Mouse (Mus musculus) gastrocnemius, postnatal 4 days (tissue): ENCODE data around the gene Tpi1. TPM values are rescaled to one million over a fixed set of nuclear protein-coding genes. Genes with fewer than 3 reads are reported as not detected.
A peak's percentile ranks its signal among the peaks of the same experiment; 100 is the strongest.
"Not testable (repeated sequence)": the region's sequence is repeated elsewhere in the genome, so short reads cannot be mapped to it uniquely, and the experiment has no call there.

Experiments used
- DNase-seq, 2 experiments: peaks; one replicate each; pipeline ENCODE4 v3.0.0; 2021 to 2022; ENCODE audit warnings: low spot score in 2 of 2, mixed read lengths in 2 of 2
- total RNA-seq, 2 experiments: library from RNA; stranded (reverse); gene quantifications; 2 replicates each; pipeline ENCODE4 v1.2.3; 2021

The Tpi1 gene
- total RNA-seq, 2 experiments from 2014 or later: 2,059 to 2,144 TPM

DNA sequence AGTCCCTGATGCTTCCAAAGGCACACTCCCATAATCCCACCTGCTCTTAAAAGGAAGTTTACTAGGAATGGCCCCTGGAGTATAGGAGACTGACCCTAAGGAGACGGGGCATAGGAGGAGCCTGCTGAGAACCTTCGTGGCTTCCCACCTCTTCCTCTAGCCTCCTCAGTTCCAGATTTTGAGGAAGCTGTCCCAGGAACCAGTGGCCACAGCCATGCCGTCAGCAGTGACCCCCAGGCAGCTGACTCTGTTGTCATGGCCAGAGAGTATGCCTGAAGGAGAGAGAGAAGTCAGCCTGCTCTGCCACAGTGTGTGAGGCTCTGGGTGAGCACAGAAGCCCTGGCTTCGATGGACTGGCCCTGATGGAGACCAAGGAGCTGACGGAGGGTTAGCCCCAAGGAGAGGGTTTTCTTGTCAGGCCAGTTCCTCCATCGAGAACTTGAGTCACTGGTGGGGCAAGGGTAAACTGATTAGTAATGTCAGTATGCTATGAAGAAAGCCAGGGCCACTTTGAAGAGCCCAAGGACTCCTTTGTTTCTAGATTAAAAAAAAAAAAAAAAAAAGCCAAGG, 20.5 kb upstream of the Tpi1 start:
- DNase-seq: no peak

DNA sequence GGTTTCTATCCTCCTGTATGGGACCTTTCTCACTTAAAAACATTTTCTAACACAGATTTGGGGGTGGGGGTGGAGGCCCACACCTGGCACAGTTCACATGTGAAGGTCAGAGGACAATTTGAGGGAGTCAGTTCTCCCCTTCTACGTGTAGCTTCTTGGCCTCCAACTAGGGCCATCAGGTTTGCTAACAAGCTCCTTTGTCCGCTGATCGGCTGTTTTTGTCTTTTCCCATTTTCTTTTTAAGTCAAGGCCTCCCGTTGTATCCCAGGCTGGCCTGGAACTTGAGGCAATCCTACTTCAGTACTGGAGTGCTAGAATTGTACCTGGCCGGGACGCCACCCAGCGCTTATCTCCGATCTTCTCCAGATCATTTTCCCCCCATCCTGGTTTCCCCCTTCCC, 17.6 kb upstream of the Tpi1 start:
- no peak for DNase-seq

DNA sequence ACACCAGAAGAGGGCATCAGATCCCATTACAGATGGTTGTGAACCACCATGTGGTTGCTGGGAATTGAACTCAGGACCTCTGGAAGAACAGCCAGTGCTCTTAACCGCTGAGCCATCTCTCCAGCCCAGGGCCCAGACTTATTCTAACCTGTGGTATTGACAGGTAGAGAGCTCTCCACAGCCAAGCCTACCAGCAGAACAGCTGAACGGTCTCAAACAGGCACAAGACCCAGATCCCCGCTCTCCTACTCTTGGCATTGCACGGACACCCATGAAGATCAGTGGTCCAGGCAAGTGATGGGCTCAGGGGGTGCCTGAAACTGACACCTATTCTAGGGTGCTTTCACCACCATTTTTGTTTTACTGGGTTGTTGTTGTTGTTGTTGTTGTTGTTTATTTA, 17.1 kb upstream of the Tpi1 start:
- not testable (repeated sequence) for DNase-seq

DNA sequence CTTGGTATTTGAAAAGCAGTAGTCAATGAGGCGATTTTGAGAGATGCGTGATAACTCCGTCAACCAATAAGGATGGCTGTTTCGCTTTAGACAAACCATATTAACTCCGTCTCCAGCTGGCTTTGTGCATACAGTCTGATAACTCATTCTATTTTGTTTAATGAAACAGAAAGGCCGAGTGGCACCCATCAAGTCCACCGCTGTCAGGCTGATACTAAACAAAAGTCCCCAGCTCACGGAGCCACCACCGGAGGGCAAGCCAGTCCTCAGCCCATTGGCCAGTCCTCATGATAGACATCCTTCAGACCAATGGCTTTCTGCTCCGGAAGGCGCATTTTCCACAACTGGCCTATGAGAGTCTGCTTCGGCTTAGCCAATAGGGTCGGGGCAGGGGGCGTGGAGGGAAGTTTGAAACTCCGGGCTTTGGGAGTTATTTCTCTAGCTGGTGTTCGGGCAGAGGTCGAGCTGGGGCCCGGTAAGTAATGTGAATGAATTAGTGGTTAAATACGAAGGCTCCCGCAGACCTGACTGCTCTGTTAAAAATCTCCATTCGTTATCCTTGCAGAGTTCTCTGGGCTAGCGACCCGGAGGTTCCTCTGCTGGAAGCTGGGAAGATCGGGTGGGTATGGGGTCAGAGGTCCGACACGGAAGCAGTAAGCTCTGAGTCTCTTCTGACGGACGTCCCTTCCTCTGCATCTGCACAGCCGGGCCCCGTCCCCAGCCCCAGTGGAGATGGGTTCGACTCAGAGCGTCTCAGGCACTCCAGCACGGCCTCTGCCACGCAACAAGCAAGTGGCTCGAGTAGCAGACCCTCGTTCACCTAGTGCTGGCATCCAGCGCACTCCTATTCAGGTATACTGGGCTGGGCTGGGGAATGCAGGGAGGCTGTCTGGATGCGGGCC, 16.0 kb upstream of the Tpi1 start:
- DNase-seq: peak; percentile 70 to 90

DNA sequence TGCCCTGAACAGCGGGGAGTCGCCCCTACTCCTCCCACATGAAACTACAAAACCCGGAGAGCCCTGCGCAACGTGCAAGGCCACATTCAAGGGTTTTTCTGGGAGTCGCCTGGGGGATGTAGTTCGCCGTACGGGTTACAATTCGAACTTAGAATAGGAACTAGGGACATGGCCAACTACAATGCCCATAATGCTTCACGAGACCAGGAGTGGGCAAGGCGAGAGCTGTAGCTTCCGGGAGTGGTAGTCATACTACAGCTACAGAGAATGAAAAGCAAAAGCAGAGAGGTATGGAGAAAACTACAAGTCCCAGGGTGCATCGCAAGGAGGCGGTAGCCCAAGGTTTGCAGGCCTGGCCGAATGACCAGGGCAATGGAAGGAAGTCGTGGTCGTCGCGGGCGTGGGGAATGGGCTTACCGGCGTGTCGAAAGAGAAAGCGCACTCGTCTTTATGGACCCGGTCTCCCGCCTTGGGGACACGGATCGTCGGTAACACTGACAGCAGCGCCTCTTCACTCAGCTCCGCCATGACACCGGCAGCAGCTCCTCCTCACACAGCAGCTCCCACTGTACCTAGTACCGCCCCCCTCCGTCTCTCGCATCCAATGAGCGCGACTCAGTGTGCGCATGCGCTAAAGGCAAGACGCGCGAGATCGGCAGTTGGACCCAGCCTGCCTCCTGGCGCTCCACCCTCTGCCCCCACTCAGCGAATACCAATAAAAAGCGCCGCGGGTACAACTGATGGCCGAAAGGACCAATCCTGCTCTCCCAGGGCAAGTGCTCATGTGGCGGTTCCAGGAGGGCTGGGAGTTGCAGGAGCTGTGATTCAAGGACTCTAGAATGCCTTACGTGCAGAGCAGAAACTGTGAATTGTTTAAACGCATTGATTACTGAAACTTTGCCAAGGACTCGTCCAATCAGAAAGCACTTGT, 15.0 kb upstream of the Tpi1 start, which contains the start of the genes Usp5 and Cdca3:
TSS of gene Usp5 (minus strand) at position 617 of the 931 bp plus-strand sequence.
TSS of gene Cdca3 (plus strand) at position 680 of the 931 bp plus-strand sequence.
- DNase-seq: peak; percentile 91 to 98

DNA sequence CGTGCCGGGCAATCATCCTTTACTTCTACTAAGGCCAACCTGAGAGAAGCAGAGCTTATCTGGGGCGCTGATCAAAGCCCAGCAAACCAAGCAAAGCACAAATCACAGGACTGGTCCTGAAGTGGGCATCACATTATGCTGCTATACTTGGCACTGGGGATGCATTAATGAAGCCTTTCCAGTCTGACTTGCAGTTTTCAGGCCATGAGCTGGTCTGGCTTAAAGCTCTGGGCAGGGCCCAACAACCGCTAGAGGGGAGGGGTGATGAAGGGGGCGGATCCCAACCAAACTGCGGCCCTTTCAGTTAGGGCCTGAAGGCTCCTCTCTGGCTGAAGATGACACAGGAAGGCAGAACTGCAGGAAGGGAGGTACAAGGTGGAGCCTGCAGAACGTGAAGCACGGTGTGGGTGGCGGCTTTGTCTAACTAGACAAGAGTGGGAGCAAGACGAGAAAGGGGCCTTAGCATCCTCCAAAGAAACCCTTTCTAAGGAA, 14.1 kb upstream of the Tpi1 start:
- DNase-seq: no peak

DNA sequence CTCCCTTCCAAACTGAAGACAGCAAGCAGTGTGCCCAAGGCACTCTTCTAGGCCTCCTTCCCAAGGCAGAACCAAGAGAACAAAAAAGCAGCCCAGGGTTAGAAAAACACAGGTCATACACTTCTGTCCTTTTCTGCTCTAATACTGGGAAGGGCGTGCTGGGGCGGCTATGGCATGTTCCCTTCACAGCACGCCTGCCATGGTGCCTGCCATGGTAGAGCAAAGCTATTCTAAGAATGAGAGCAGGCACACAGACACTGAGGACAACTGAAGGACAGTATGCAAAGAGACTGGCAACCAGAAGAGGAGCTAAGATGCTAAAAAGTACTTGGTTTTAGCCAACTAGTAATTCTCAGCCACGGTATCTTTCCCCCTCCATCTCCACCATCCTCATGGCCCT, 8.0 kb upstream of the Tpi1 start:
- no peak for DNase-seq

DNA sequence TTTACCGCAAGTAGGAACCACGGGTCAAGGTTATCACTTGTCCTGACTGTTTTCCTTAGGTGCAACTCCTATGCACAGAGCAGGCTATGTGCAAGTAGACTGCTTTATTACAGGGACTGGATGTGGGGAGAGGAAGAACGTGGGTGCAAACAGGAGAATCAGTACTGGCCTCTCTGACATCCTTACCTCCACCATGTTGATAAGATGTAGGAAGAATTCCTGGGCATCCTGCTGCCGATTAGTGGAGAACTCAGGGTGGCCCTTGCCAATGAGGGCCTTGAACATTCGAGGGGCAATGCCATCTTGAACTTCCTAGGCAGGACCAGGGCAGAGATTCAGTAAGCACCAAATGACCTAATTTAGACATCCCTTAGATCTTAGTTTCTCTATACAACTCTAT, 6.8 kb upstream of the Tpi1 start:
- no peak for DNase-seq

DNA sequence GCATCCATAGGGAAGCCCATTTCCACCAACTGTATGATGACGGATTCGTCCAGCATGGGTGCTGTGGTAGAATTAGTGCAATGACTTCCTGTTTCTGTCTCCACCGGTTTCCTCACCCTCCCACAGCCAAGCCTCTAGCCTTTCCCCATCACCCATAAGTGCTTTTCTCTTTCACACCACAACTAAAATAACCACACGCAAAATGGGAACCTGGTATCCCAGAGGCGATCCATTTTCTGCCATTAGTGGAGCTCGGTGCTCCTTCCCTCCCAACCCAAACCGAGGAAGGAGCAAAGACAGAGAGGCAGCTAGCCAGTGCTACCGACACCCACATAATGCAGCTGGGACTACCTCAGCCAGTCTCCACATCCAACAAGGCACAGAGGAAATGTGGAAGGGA, 3.9 kb upstream of the Tpi1 start:
- no peak for DNase-seq

DNA sequence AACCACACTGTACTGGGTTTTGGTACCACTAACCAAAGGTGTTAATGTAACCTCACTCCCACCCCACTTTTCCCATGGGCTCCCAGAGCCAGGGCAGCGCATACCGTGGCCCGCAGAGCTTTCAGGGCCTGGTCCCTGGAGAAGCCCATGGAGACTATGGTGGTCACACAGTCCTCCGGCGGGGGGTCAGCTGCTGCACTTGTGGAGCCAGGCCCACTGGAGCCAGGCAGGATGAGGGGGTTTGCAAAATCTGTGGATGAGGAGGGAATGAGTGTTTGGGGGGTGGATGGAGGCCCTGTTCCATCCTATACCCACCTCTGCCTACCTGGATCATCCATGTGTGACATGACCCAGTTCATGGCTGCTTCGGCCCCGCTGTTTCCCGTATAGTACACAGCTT, 3.5 kb upstream of the Tpi1 start:
- DNase-seq: no peak

DNA sequence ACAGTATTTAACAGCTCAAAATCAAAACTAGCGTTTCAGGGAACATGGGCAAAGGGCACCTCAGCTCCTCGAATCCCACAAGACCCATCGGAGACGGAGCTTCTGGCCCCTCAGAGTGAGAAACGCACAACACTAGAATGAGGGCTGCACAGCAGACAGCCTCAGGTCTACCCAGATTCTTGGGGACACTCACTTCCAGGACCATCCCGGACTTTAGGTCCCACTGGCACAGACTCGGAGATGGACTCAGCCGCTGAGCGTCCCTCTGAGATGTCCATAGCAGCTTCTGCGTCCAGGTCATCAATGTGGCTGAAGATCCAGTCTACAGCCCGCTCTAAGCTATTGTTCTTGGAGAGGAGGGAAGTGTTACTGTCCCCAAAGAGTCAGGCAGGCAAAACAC, 3.0 kb upstream of the Tpi1 start:
- no peak for DNase-seq

DNA sequence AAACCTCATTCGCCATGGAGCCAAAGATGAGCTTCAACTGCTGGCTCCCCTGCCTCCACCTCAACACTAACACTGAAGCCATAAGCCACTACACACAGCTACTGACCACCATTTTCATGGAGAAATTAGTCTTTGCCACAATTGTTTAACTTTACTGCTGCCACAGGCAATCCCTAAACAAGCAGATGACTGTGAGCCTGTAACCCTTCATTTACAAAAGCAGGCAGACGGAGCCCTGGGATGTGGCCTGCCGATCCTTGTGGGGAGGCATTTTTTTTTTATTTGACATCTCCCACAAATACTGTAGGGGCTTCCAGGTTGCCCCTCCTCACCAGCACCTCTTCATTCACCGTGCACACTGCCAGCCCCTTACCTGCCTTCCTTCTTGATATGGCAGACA, 2.5 kb upstream of the Tpi1 start:
- DNase-seq: no peak

DNA sequence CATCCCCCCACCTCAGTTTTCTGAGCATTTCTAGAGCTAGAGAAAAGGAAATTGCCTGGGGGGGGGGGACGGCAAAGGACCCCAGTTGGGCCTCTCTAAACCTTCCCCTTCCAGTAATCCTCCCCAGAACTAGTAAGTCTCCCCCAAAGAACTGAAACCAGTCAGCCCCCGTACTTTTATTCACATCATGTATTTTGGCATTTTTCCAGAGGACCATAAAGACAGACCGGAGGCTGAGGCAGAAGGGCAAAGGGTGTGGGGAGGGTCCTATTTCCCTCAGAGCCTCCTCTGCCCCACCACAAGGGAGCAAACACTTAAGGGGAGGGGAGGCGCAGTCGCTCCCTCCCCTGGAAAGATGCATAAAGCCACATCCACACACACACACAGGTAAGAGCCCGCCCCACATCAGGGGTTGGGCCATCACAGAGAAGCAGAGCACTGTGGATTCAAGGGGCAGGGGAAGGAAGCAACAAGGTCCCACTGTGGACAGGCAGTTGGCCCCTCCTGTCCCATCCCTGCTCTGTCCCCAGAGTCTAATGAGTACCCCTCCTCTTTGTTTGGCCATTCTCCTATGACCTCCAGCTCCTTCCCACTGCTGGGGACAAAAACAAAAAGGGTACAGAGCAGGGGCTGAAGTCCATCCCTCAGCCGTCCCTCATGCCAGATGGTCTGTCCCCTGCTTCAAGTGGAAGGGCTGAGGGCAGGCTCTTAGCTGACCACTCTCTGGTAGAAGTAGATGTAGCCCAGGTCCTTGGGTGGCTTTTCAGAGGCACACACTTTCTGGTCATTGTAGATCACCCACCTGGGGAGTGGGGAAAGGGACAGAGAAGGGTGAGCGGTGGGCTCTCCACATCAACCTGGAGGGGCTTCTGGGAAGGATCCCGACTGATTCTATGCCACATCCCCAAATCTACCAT, 1.0 kb upstream of the Tpi1 start:
- no peak for DNase-seq

DNA sequence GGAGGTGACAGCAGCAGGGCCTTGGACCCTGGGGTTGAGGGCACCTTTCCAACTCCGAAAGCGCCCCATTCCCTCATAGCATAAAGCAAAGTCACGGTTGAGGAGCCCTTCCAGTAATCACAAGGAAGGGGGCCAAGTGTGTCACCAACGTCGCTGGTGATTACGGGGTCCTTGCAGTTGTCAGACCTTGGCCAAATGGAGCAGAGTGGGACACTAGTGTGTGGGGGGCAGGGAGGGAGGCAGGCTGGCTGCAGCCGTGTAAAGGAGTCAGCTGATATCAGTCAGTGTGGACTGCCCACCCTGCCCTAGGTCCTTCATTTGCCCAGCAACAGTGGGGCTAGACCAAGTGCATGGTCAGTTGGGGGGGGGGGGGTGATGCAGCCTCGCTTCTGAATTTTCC, 352 bp upstream of the Tpi1 start:
- no peak for DNase-seq

DNA sequence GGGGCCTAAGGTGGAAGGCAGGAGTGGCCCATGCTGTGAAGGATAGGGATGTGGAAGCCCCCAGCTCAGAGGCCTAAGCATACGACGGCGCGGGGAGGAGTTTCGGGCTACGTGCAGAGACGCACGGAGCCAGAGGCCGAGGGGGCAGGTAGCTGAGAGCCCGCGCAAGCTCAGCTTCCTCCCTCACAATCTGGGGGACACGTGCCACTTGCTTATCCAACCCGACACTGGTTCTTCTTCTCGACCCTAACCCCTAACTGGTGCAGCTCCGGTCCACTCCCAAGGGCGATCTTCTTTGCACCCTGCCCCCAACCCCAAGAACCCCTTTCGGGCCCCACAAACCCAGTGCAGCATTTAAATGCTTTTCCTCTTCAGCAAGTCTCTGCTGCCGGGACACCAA, 600 bp downstream of the Tpi1 start:
- DNase-seq: peak in 1 of 2 experiments; percentile 66

DNA sequence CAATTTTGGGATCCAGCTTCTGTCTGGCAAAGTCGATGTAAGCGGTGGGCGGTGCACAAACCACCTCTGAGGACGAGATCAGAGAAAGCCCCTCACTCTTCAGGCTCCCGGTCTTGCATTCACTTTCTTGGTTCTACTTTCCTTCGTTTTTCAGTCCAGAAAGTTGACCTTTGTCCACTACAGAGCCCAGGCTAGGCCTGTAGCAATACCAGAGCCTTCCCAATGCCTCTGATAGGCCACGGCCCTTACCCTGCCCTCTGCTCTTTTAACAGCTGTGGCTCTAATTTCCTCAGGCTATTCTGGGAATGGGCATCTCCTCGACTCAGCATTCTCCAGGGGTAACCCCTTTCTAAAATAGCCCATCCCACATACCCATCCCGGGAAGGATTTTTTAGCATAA, 1.2 kb downstream of the Tpi1 start:
- no peak for DNase-seq

DNA sequence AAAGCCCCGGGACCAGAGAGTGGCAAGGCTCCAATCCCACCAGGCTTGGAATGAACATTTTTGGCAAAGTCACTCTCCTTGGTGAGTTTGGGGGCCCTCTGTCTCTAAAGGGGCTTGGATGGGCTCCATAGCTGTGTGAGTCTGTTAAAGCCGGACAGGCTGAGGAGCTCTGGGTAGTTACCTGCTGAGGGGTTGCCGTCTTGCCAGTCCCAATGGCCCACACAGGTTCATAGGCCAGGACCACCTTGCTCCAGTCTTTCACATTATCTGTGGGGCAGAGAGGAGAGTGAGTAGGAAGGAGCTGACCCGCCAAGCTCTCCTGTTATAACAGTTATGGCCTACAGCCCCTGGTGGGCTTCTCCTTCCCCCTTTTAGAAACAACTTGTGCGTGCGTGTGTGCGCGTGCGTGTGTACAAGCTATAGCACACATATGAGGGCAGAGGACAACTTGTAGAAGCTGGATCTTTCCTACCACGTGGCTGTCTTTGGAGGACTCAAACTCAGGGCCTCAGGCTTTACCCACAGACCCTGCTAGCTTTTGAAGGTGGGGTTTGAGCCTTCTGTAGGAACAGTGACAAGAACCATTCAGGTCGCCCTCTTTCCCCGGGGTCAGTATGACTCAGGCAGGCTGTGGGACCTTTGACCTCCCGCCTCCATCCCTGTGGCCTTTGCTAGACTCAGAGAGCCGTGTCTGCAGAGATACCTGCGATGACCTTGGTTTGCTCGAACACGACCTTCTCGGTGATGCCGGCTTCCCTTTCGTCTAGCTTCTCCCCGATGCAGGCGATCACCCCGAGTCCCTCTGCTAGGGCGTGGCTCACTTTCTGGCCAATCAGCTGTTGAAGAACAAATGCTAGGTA, 2.2 kb downstream of the Tpi1 start:
- no peak for DNase-seq

DNA sequence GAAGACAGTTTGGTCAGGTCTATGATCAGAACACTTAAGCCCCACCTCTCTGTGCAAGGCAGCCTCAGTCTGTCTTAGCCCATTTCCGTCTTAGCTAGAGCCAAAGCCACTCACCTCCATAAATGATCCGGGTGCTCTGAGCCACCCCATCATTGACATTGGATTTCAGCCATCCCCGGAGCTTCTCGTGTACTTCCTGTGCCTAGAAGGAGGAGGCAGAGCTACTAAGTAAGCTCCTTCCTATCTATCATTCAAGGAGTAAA, 2.8 kb downstream of the Tpi1 start:
- DNase-seq: no peak

DNA sequence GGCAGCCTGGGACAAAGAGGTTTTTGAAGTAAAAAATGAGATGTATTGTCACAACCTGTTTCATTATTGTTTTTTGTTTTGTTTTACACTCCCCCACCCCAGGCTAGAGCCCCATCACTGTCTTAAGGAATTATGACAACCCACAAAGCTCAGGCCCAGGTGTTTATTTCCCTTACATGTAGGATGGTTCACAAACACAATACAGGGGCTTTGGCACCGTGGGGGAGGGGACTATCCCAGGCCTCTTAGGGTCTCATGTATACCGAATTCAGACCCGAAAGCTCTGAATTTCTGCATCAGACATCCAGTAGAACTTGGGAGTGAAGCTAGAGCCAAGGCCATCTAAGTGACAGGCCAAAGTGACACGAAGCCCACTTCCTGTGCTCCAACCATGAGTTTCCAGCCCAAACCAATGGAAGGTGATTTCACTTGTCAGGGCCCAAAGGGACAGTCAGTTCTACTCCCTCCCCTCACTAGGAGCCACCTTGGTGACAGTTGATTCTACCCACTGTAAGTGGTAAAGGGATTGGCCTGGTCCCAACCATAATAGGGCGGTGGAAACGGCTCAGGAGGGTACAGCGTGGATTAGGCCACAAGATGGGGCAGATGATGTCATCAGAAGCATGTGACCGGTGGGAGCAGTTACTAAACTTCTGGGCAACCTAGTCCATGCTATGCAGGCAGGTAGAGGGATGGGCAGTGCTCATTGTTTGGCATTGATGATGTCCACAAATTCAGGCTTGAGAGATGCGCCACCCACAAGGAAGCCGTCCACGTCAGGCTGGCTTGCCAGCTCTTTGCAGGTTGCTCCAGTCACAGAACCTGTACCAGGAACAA, 3.3 kb downstream of the Tpi1 start:
- DNase-seq: not testable (repeated sequence)
